Mouse (Mus musculus): ENCODE measurements around the gene Tshz2.

GRCm38 (mm10) chr2:169849077-169849476 lies 216.3 kb downstream of the Tshz2 start:
- no peak for TF ChIP-seq POLR2A (IDR thresholded peaks at IDR 0.05; ENCODE audit: borderline replicate concordance, insufficient read depth, low read length)
- peak; percentile 27; the same call in 1 of the 2 replicates for TF ChIP-seq CTCF (IDR thresholded peaks at IDR 0.05; ENCODE audit: borderline replicate concordance, insufficient read depth, low read depth, low read length)
